Mouse (Mus musculus) liver, embryonic 14.5 days (tissue): Measurements from ENCODE around the gene Tbc1d22a.

ENCODE experiments used
- CTCF ChIP-seq: IDR thresholded peaks from 2 replicates; pipeline ENCODE4 v1.5.1; 2016; ENCODE audit warnings: antibody characterized with exemption, low read depth, control low read depth
- EP300 ChIP-seq: IDR thresholded peaks from 2 replicates; pipeline ENCODE4 v1.6.1; 2016; ENCODE audit warnings: antibody characterized with exemption, low read depth

DNA sequence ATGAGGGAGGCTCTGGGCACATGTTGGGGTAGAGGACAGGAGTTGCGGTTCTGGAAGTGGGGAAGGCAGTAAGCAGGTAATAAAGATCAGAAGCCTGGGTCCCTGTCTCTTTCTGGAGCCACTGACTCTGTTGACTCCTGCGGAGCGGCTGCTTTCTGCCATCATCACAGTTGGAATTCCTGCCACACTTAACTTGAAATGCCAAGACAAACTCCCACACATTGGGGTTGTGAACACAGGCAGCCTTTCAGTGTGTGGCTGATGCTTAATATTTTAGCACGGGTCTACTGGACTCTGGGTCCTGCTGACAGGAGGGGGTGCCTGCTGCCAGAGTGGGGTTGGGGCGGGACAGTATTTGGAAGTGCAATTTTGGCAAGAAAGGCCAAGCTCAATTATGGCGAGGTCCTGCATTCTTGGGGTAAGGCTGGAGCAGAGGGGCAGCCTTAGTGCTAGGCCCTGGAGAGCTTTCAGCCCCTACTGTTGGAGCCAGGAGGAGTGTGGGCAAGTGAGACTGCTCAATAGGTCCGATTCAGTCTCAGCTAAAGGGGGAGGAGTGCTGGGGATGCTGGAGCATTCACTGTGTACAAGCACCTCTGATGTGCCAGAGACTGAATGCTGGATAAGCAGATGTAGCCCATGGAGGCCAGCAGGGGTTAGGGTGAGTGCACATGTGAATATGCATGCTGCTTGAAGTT lies 5.4 kb downstream of the Tbc1d22a start:
- TF ChIP-seq CTCF (no peak), EP300 (no peak)
